Mouse (Mus musculus): ENCODE measurements around the gene Dnajc30.
"Not testable (repeated sequence)": the region's sequence is repeated elsewhere in the genome, so short reads cannot be mapped to it uniquely, and the experiment has no call there.

Dnajc30 gene

DNA sequence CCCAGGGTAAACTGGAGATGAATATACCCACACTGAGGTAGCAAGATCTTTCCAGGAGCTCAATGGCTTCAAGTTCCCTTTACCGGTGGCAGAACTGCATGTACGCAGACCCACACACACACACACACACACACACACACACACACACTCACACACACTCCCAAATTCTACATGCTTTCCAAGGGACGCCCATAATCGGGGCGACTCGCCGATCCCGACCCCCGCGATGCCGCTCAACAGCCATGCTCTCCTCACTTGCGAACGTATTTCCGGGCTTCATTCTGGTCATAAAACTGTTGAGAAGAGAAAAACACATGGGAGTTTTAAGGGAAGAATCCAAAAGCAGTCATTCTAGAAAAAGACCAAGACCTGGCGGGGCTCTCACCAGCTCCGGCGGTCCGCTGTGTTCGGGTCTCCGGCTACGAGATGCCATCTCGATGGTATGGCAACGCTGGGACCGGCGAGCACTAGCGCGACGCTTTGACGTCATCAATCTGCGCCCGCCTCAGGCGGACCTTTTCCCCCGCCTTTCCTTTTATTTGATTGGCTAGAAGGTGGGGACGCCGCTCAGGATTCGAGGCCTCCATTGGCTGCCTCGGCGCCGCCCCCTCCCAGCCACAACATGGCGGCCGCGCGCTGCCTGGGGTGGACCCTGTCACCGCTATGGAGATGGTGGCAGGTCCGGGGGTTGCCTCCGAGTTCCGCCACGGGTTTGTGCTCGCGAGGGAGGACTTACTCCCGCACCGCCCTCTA is at the start of gene Dnajc30:
Gene Dnajc30, plus strand, starts transcription at position 574 of the 753 bp plus-strand sequence.
- DNase-seq, result peak; percentile 99

DNA sequence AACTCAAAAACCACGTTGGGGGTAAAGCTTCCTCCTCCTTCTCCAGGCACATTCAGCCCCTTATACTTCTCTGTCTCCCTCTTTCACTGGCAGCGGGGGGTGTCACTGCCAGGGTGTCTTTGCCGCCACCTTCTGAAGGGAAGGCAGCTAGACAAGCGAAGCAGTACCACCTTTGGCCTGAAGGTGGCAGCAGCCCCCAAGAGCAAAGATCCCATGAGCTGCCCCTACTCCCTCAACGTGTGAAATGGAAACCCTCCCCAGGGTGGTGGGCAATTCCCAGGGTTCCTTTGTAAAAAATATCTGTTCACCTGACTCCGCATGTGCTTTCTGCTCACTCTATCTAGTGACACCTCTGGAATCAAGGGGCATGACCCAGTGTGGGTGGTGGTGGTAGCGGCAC is 48.5 kb upstream of the Dnajc30 start:
- DNase-seq, result peak; percentile 93

DNA sequence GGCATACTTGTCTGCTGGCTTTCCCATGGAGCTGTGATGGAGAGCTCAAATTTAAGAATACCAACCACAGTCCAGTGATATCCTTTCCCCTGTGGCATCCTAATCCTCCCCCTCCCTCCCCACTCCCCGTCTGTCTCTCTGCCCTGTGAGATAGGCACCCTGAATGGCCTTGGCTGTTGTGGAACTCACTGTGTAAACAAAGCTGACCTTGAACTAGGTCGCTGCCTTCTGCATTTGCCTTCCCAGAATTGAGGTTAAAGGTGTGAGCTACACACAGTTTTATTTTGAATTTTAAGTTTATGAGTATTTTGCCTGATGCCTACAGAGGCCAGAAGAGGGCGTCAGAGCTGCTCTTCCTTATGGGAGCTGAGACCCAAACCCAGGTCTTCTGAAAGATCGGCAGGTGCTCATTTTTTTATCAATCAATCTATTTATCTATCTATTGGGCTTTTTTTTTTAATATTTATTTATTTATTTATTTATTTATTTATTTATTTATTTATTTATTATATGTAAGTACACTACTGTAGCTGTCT is 47.7 kb upstream of the Dnajc30 start:
- DNase-seq, result no peak

DNA sequence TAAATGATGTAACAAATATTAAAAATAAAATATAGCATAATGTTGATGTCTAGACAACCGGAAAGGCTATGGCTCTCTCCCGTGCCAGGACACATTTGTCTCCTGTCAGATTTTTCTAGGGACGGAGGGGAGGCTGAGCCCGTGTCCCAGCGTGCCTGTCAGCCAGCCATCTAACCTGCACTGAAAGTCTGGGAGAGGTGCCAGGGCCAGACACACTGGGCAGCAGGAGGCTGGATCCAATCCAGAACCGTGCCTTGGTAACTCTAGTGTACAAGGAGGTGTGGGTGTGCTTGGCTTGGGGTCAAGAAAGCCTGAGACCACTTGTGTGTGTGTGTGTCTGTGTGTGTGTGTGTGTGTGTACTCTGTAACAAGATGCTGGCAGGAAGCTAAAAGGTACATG is 42.2 kb upstream of the Dnajc30 start:
- DNase-seq, result peak; percentile 92

DNA sequence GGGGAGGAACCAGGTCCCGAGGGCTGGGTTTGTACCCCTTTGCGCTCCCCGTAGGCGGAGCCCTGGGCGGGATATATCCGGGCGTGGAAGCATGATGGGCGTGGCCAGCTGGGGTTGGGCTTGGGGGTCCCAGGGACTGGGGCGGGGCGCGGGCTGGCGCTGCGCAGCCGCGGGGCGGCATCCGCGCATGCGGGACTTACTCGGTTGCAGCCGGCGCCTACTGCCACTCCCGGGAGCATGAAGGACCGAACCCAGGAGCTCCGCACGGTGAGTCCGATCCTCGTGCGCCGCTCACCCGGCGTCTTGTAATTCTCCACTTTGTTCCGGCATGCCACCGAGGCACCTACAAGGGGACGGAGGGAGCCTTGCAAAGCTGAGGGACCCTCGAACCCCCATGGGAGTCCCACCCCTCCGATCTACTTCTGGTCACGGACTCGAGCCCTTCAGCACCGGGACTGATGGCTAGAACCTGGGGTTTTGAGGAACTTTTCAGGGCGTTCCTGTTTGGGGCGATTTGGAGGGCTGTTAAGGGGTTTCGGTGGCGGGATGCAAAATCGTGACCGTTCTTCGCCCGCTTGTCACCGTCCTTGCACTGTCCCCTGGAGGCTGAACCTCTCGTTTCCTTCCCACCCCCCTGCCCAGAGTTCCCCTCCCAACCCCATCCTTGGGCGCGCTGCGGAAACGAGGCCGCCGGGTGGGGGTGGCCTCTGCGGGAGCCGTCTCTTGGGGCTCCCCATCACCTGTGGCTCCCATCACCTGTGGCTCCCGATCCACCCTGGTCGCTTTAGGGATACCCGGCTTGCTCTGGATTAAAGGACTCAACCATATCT is 40.4 kb upstream of the Dnajc30 start, which contains the start of gene Stx1a:
Gene Stx1a, plus strand, starts transcription at position 139 of the 830 bp plus-strand sequence.
- DNase-seq, result peak; percentile 95

DNA sequence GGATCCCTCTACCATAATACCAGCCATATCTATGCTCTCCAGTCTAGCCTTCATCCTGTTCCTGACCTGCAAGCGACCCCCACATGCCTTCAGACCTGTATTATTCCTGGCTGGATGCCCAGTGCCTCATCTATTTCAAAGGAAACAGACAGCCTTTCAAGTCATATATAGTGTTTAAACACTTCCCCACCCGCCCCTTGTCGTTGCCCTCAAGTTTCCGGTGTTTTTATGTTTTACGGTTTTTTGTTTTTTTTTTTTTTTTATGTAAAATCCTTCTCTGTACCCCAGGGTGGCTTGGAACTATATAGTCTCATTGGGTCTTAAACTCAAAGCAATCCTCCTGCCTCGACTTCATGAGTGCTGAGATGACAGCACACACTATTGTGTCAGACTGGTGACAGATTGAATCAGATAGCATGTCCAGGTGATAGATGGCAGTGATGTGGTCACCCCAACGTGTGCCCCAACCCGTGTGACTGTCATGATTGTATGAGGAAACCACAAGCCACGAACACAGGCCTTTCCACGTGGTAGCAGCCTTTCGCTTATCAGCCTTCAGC is 39.3 kb upstream of the Dnajc30 start:
- peak; percentile 77 for DNase-seq

DNA sequence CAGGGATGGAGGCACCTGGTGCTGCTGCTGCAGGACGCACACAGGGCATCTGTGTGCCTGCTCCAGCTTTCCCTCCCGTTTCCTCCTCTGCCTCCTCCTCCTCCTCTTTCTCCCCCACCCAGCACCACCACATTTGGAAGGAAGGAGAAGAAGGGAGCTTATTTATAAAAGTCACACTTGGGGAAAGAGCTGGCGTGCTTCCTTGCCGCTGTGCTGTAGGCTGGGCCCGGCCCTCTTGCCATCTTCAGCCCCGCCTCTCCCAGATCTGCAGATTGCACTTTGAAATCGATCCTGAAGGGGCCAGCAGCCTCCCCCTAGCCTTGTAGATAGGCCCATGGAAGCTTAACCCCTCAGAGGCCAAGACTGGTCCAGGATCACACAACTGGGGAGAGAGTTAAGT is 38.1 kb upstream of the Dnajc30 start:
- DNase-seq, result no peak

DNA sequence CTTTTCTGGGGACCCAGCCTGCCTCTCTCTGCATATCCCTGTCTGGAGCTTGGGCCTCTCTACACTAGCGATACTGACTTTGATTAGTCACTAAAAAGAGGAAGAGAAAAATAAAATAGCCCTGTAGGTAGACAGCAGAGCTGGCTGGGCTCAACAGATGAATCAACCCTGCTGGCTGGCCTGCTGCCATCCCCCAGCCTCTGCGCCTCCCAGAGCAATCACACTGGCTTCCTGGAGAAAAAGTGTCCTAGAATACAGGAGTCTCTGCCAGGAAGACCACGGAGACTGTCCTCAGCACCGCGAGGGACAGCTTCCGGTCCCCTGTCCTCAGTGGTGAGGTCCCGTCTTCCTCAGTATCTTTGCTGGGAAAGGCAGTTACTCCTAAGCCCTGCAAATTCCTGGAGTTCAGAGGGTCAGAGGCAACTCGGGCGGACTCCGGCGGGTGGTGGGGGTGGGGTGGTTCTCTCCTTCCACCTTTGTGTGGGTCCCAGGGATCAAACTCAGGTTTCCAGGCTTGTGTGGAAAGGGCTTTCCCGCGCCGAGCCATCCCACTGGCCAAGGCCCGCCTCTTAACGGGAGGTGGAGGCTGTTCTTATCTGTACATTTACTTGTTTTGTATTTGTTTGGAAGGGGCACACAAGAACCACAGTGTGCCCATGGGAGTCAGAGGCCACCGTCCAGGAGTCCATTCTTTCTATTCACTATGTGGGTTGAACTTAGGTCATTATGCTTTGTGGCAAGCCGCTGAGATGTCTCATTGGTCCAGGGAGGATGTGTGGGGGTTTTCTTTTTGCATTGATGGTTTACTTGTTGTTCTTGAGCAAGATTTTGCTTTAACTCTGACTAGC is 34.8 kb upstream of the Dnajc30 start:
- DNase-seq, result peak; percentile 82

DNA sequence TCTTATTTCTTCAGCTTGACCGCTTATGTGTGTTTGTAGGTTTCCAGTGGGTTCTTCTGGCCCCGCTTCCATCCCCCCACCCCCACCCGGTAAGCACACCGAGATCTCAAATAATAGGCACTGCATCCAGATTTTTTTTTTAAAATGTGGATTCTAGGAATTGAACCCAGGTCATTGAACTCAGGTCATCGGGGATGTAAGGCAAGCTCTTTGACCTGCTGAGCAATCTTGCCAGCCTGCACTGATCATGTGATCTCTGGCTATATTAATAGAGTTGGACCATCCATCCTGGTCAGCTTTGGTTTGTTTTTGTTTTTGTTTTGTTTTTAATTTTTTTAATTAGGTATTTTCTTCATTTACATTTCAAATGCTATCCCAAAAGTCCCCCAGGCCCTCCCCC is 31.4 kb upstream of the Dnajc30 start:
- no peak for DNase-seq

DNA sequence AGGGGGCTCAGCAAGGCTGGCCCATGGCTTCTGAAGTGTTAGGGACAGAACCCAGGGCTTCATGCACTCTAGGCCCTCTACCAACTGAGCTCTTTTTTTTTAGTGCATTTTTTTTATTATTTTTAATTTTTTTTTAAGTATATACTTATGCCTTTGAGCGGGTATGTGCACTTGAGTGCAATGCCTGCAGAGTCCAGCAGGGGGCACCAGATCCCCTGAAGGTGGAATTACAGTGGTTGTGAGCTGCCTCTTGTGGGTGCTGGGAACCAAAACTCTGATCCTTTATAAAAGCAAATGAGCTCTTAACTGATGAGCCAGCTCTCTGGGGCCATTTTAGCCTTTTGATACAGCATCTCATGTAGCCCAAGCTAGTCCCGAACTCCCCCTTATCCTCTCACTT is 29.4 kb upstream of the Dnajc30 start:
- DNase-seq, result no peak

DNA sequence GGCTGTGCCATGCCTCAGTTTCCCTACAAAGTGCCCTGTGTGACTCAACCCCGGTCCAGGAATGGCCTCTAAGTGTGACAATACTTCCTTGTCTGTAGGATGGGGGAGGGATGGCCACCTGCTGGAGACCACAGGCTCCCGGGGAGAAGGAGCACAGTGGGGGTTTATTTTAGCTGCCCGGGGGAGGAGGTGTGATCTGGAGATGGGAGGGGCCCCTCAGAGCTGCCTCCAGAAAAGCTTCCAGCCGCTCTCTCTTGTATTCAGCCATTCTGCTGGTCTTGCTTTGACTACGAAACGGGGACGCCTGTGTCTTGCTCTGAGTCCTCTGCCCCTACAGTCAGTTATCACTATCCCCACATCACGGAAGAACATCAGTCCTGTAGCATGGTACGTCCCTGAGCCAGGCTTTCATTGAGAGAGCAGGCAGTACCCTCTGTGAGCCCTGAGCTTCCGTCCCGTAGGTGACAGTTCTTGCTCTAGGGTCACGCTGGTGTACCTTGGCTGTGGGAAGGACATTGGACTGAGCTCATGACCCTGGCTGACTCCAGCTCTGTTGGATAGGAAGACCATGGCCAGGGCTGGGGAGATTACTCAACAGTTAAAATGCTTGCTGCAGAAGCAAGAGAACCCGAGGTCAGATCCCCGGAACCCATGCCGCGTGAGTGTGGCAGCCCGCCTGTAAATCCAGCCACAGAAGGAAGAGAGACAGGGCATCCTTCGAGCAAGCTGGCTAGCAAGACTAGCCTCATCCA is 28.2 kb upstream of the Dnajc30 start:
- DNase-seq, result no peak

DNA sequence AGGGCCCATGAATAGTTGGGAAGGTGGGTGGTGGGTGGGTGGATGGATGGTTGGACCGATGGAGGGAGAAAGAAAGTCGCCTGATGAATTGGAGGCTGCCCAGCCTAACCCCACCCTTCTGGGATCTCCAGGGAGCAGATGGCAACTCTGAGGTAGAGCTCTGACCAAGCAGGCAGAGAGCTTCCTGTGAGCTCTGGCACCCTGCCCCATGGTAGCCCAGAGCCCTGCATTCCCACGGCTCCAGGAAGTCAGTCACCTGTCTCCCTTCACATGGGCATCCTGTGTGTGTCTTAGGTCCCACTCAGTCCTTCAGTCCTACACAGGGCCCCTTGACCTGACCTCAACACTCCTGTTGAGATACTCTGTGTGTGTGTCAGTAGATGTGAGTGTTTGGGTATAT is 26.1 kb upstream of the Dnajc30 start:
- DNase-seq, result no peak

DNA sequence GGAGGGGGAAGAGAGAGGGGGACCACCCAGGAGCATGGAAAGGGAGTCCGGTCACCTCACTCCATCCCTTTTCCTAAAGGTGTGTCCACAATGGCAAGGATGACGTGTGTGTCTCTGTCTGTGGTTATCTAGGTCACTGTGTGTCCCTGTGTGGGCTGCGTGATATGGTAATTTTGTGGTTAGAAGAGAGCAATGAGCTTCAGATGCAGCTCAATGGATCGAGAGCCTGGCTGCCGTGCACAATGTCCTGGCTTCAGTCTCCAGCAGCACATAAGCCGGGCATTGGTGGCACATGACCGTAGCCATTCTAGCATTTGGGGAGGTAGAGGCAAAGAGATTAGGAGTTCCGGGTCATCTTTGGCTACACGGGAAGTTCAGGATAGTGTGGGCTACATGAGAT is 24.5 kb upstream of the Dnajc30 start:
- DNase-seq, result no peak

DNA sequence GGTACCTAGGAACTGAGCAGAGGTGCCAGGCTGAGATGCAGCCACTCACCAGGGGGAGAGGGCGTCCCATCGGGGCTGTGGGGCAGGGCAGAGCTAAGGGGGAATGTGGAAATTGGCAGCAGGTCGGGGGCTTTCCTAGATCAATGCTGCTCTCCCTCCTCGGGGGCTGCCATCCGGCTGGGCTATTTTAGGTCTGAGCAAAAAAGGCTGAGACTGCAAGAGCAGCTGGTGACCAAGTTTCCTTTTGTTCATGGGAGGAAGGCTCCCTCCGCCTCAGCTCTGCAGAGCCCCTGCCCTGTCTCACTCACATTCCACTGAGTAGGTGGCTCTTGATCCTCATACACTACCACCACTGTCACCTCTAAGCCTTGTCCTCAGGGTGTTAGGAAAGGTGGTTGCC is 23.9 kb upstream of the Dnajc30 start:
- no peak for DNase-seq

DNA sequence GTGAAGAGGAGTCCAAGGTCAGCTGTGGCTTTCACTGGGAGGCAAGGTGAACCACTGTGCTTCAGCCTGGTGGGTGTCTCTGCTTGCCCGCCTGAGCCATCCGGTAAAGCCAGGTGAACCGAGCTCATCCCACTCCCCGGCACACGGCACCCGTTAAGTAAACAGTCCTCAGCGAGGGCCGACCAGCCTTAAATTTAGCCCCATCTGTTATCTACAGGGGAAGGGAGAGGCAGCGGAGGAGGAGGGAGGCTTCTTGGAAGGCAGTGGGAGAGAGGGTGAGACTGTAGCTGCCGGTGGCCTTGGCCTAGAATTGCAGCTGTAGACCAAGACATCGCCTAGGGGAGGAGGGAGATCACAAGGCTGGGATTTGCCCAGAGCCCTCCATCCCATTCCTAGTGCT is 23.2 kb upstream of the Dnajc30 start:
- no peak for DNase-seq

DNA sequence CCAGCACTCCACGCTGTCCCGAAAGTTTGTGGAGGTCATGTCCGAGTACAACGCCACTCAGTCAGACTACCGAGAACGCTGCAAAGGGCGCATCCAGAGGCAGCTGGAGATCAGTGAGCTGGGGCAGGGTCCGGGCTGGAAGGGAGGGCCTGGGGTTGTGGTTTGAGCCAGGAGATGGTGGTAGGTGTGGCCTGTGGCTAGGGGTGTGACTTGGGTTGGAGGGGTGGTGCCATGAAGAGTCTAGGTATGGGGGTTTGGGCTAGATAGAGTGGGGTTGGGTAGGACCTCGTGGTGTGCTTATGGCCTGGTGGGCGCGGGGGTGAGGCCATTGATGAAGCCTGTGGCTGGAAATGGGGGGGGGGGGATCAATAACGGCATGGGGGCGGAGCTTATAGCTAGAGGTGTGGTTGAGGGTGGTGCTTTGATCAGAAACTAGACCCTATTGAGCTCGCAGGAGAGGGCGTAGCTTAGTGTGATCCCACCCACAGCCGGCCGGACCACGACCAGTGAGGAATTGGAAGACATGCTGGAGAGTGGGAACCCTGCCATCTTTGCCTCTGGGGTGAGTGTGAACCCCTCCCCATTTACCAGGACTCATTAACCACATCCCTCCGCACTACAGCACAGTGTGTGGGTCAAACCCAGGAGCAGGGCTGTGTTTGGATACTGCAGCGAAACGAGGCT is 21.8 kb upstream of the Dnajc30 start:
- DNase-seq, result no peak

DNA sequence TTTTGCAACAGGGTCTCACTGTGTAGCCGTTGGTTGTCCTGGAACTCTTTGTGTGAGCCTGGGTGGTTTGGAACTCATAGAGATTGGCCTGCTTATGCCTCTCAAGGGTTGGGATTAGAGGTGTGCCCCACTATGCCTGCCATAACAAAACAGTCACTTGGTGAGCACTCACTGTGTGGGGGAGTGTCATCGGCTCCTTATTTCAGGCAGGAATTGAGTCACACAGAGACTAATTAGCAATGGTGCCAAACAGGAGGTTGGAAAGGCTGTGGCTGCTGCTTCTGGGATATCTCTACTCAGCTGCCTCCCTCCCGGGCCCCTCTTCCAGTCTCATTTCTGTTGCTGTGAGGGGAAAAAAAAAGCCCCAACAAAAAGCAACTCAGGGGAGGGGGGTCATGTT is 19.4 kb upstream of the Dnajc30 start:
- DNase-seq, result no peak

DNA sequence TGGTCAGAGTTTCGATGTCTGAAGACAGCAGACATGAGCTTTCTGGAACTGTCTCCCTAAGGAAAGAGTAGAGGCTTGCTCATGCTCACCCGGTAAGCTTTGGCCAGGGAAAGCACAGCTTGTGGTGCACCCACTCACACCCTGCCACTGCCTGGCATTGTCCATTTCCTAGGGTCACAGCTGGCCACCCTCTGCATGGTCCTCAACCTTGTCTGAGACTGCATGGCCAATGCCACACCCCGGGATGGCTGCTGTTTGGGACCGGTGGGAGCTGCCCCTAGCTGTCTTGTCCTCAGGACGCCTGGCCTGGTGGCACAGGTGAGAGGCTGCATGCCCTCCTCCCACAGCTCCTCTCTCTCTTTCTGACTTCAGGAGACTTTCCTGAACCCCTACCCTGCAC is 15.5 kb upstream of the Dnajc30 start:
- no peak for DNase-seq

DNA sequence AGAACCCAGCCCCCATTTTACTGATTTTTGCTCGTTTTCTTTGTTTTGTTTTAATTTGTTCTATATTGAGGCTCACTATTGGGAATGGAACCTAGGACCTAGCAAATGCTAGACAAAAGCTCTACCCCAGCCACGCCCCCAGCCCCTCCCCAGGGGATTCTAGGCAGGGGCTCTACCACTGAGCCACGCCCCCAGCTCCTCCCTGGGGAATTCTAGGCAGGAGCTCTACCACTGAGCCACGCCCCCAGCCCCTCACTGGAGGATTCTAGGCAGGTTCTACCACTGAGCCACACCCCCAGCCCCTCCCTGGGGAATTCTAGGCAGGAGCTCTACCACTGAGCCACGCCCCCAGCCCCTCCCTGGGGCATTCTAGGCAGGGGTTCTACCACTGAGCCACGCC is 14.7 kb upstream of the Dnajc30 start:
- DNase-seq, result not testable (repeated sequence)

DNA sequence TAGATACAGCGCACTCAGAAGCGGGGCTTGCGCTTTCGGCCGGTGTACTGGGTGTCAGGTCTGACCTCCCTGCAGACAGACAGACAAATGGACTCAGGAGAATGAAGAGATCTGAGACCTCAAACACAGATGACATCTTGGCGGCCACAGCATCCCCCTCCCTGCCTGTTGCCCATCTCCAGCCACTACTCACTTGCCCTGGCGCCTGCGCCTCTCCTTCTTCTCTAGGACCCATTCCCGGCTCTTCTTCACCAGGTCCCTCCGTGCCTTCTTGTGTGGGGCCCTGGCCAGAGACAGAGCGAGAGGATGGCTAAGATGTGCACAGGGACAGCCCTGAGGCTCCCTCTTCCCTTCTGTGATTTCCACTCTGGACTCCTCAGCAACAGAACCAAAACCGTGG is 10.6 kb upstream of the Dnajc30 start:
- no peak for DNase-seq

DNA sequence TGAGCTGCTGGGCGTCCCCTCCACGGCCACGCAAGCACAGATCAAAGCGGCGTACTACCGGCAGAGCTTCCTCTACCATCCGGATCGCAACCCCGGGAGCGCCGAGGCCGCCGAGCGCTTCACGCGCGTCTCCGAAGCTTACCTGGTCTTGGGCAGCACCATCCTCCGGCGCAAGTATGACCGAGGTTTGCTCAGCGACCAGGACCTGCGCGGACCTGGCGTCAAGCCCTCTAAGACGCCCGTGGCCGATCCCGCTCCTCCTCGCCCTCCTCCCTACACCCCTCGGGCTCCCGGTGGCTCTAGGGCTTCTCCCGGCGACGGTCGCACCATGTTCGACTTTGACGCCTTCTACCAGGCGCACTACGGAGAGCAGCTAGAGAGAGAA is 372 bp downstream of the Dnajc30 start:
- no peak for DNase-seq

Data from kidney, postnatal 10 days (tissue).